Mouse (Mus musculus) kidney, adult 9 months (tissue): ENCODE results near the gene Slc35b1.
"Not testable (repeated sequence)": the region's sequence is repeated elsewhere in the genome, so short reads cannot be mapped to it uniquely, and the experiment has no call there.

Experiments
- DNase-seq: peaks from one replicate; pipeline ENCODE4 v3.0.0; 2022

Gene Slc35b1

DNA sequence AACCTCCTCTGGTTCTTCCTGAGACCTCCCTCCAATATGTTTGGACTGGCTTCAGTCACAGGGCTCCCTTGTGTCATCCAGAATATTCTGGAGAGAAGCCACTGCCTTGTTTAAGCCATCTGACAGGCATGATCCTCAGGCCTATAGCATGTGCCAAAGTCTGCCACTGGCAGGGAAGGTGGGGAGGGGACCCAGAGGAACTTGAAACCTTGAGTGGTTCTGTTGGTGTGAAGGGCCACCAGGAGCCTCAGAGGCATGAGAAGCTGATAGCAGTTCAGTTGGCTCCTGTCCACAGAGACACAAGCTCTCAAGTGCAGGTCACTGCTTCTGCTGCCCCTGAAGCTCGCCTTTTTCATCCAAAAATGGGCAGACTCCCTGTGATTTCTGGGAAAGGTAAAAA, 12.1 kb downstream of the Slc35b1 start:
- no peak for DNase-seq

- peak; percentile 77 for DNase-seq
These were observed 13.6 kb downstream of the Slc35b1 start for GRCm38 (mm10) chr11:95397843-95398835.

DNA sequence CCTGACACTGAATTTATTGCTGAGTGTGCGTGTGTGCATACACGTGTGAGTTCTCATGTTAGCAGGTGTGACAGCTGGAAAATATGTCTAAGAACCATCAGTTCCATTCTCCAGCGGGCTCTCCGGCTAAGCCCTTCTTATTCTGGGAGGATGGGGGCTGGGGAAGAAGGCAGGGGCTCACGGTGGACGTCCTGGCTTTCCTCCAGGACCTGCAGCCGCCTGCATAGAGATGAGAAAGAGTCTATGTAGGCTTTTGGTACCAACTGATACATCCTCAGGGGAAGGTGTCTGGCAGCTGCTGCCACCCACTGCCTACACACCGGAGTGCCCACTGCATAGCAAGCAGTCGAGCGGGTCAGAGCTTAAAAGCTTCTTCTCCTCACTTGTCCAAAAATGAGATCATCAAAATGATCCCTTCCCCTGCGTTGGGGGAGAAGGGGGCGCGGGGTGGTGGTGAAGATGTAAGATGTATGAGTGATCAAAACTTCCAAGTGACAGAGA, 15.1 kb downstream of the Slc35b1 start:
- DNase-seq: no peak

DNA sequence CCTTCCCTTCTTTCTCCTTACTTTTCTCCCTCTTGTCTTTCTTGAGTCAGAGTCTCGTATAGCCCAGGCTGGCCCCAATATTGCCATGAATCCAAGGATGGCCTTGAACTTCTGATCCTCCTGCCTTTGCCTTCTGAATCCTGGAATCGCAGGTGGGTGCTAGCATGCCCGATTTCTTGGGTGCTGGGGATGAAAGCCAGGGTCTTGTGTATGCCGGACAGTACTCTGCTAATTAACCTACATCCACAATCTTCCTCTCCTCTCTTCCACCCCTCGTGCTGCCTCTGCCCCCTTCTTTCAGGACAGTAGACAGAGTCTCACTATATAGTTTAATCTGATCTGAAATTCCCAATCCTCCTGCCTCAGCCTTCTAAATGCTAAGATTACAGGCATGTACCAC, 17.1 kb downstream of the Slc35b1 start:
- DNase-seq: no peak

DNA sequence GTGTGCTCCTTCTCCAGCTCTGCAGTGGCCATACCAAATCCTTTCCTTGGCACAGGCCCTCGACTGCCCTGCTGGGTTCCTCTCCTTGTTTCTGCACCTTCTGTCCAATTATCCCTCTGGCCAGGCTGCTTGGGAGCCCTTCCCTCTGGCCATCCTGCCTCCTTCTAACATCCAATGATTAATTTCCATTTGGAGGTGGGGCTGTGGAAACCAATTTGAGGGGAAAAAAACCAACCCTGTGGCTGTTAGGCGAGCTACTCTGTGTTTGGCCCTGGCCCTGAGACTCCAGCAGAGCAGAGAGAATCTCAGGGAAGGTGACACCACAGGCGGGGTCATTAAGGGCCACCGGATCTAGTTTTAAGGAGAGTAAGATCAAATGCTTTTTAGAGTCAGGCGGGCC, 17.7 kb downstream of the Slc35b1 start:
- DNase-seq: no peak

DNA sequence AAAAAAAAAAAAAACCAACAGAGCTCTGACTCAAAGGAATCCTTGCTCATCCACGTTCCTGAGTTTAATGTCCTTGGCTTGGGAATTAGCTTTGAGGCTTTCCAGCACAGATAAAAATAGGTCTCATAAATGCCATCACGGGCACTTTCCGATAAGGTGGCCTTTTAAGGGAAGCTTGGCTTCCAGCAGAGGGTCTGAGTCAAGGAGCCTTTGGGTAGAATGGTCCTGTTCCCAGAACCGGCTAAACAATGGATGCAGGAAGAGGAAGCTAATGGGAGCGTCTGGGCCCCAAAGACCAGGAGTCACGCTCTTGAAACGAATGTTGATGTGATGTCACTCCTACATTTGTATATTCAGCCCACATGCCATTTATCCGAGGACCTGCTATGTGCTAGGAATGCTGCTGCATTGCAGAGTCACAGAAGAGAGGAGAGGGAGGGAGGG, 18.2 kb downstream of the Slc35b1 start:
- DNase-seq: no peak

- no peak for DNase-seq
These were observed 19.2 kb downstream of the Slc35b1 start for GRCm38 (mm10) chr11:95403382-95404340.

DNA sequence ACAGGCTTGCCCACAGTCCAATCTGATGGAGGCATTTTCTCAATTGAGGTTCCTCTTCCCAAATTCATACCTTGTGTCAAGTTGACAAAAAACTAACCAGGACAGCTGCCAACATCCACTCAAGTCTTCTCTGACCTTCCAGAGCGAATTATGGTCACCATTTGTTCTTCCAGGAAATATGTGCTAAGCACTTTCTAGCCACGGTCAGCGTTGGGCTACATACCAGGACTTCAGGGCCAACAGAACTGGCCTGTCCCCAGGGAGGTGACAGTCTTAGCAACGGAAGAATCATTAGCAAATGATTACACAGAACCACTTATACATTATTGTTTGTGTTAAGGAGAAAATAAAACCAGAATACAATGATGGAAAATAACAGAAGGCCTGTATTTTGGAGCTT, 21.3 kb downstream of the Slc35b1 start:
- no peak for DNase-seq

DNA sequence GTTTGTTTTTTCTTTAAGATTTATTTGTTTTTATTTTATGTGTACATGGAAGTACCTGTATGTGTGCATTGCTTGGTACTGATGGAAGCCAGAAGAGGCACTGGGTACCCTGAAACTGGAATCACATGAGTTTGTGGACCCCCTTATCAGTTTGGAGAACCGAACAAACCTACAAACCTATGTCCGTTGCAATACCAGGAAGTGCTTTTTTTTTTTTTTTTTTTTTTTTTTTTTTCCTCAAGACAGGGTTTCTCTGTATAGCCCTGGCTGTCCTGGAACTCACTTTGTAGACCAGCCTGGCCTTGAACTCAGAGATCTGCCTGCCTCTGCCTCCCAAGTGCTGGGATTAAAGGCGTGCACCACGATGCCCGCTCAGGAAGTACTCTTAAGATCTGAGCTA, 21.9 kb downstream of the Slc35b1 start:
- DNase-seq: not testable (repeated sequence)

- no peak for DNase-seq
These were observed 25.1 kb downstream of the Slc35b1 start for GRCm38 (mm10) chr11:95409450-95410112.

DNA sequence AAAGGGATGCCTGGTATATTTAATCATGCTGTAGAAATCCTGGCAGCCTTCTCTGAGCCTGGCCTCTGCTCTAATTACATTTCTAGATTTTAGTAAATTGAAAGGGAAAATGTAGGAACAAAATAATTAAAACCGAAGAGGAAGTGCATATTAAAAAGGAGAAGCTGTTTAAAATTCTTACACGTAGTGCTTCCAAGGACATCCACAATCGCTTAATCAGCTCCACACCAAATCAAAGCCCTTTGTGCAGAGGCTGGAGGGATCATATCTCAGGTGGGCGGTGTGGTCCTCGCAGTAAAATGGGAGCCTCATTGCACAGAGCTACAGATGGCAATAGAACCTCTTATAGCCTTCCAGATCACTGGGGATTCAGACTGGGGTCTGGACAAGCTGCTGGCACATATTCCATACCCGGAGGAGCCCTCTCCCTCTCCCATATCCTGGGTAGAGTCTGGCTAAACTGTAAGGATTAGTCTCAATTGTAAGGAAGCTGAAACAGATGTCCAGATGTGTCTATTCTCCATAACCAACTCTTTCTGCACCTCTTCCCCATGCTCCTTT, 27.0 kb downstream of the Slc35b1 start:
- DNase-seq: no peak

GRCm38 (mm10) chr11:95412615-95413014, 28.1 kb downstream of the Slc35b1 start:
- DNase-seq: peak; percentile 31

DNA sequence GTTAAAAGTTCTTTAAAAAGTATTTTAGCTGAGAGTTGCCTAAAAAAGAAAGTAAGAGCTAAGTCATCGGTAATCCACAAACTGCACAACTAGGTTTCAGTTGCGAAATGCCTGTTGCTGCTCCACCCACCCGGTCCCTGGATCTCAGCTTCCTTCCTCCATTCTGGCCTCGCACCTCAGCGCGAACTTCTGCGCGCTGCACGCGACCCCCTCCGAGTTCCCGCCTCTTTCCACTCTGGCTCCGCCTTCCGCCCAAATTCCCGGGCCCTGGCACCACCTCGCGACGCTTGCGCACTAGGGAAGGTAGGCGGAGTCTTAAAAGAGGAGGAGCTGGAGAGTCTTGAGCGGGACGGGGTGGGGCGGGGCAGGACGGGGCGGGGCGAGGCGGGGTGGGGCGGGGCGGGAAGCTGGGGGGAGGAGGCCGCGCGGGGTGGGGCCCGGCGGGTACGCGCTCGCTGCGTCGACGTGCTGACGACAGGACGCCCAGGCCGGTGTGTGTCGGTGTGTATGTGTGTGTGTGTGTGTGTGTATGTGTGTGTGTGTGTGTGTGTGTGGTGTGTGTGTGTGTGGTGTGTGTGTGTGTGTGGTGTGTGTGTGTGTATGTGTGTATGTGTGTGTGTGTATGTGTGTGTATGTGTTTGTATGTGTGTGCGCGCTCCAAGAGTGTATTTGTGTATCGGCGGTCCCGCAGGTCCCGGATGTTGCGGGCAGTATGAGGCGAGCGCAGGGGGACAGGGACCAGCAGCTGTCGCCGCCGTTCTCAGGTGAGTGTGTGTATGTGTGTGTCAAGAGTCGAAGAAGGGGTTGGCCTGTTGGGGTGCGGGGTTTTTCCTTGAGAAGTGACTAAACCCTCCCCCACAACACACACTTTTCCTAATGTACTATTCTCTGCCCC, 29.4 kb downstream of the Slc35b1 start, which contains the start of gene Spop:
Gene Spop (plus strand): TSS at position 440 of the 895 bp plus-strand sequence.
- DNase-seq: peak; percentile 96

DNA sequence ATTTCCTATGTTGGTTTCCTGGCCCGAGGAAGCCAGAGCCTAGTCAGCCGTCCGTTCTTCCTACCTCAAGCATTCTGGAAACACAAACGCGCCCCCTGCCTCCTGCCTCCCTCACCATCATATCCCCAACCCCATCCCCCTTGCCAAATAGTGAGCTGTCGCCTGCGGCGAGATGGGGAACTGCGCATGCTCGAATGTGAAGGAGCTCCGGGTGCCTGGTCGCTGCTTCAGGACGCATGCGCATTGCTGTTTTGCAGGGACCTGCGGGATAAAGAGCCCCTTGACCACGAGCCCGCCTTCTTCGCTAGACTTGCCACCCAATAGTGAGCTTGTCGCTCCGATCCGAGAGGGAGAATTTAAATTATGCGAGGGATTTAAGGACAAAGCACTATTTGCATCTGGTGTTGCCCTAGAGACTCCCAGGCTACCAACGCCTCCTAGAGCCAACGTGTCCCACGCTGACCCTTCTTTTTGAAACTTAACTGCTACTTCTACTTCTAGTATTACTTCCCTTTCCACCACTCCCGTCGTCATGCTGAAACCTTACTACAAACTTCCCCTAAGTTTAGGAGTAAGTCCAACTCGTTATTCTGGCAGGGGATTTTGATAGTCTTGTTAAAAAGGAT, 30.2 kb downstream of the Slc35b1 start:
- DNase-seq: peak; percentile 95

DNA sequence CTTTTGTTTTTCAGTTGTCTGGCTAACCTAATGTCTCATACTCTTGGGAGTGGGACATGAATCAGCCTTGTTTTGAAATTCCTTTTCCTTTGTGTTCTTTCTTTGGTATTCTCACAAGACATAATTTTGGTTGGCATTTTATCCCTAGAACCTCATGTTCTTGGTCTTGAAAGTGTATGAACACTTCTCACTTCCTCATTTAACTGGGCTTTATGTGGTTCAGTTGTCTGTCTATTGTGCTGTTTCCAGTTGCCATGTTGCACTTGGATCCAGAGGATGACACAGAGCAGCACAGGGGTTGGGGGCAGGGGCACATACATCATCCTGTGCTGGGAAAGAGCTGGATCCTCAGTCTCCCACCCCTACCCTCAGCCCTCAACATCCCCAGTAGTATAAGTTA, 31.4 kb downstream of the Slc35b1 start:
- no peak for DNase-seq

GRCm38 (mm10) chr11:95417341-95417740, 32.8 kb downstream of the Slc35b1 start:
- no peak for DNase-seq

- no peak for DNase-seq
These were observed 36.5 kb downstream of the Slc35b1 start for GRCm38 (mm10) chr11:95420880-95421435.

GRCm38 (mm10) chr11:95423505-95423904, 39.0 kb downstream of the Slc35b1 start:
- DNase-seq: no peak

GRCm38 (mm10) chr11:95431344-95431743, 46.9 kb downstream of the Slc35b1 start:
- no peak for DNase-seq

DNA sequence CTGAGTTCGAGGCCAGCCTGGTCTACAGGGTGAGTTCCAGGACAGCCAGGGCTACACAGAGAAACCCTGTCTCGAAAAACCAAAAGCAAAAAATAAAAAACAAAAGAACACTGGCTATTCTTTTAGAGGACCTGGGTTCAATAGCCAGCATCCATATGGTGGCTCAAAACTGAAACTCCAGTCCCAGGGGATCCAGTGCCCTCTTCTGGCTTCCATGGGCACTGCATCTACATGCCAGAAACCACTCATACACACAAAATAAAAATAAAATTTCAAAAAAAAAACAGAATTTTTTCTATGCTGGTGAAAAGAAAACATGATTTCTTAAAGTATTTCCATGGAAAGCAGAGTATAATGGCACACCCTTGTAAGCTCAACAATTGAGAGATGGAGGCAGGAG, 47.7 kb downstream of the Slc35b1 start:
- peak; percentile 35 for DNase-seq
